Mouse (Mus musculus): ENCODE results near the gene Olfr705.
"Not testable (repeated sequence)": the region's sequence is repeated elsewhere in the genome, so short reads cannot be mapped to it uniquely, and the experiment has no call there.

Gene Olfr705

DNA sequence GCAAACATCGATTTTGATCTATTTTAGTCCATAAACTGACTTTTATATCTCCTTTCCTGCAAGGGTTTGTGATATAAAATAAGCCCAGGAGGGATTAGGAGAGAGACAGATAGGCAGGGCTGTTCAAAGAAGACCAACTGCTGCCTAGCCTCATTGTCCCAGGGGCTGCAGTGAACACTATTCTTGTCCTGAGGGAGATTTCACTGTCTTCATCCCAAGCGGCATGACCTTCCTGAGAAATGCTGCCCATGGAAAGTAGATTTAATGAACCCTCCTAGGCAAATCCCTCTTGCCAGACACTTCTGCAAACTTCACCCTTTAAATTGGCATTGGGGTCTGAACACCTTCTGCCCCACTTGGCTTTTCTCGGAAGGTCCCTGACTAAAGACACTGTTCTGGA is at the start of gene Olfr705:
Olfr705 (minus strand) TSS at position 101 of the 400 bp plus-strand sequence.
- in situ Hi-C loops (cut with MboI): no loop called here

GRCm38 (mm10) chr7:106920961-106921360 is 44.3 kb upstream of the Olfr705 start:
- in situ Hi-C loops (cut with MboI): not testable (repeated sequence)

DNA sequence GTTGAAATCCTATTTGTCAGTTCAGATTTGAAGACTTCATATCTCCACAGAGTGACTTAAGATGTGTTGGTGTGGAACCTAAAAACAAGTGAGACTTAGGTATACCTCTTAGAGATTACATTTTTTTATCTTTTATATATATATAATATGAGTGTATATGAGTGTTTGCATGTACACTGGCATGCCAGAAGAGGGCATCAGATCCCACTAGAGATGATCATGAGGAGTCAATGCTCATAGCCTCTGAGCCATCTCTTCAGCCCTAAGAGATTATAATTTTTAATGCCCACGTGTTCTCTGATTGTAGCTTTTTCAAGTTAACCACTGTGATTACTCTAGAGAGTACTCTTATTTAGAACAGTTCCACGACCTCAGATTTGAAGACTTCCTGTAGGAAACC is 31.0 kb upstream of the Olfr705 start, which contains the start of gene Olfr1532-ps1:
Olfr1532-ps1 (plus strand) TSS at position 326 of the 400 bp plus-strand sequence.
- in situ Hi-C loops (cut with MboI): no loop called here

DNA sequence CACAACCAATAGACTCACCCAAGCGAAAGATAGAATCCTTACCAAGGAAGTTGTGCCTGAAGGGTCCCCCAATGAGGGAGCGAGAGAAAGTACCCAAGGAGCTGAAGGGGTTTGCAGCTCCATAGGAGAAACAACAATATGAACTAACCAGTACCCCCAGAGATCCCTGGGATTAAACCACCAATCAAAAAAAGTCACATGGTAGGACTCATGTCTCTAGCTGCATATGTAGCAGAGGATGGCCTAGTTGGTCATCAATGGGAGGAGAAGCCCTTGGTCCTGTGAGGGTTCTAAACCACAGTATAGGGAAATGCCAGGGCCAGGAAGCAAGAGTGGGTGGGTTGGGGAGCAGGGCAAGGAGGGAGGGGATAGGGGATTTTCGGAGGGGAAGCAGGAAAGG is 24.4 kb upstream of the Olfr705 start, which contains the start of gene Olfr707:
Olfr707 (minus strand) TSS at position 101 of the 400 bp plus-strand sequence.
- in situ Hi-C loops (cut with MboI): not testable (repeated sequence)

DNA sequence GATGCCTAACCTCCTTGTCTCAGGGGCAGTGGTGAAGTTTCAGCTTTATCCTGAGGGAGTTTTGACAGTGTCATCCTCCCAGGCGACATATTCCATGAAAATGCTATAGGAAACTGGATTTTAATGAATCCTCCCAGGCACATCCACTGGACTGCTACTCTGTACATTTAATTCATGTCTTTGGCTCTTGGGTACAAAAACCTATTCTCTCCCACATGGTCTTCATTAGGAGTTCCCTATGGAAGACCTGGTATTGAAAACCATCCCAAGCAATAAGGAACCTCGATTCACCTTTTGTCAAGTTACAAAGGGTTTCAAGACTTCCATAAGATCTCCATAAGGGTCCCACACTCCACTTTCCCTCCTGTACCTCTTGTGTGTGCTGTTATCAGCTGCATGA is 11.4 kb upstream of the Olfr705 start, which contains the start of gene Olfr706:
Olfr706 (minus strand) TSS at position 101 of the 400 bp plus-strand sequence.
- in situ Hi-C loops (cut with MboI): no loop called here

DNA sequence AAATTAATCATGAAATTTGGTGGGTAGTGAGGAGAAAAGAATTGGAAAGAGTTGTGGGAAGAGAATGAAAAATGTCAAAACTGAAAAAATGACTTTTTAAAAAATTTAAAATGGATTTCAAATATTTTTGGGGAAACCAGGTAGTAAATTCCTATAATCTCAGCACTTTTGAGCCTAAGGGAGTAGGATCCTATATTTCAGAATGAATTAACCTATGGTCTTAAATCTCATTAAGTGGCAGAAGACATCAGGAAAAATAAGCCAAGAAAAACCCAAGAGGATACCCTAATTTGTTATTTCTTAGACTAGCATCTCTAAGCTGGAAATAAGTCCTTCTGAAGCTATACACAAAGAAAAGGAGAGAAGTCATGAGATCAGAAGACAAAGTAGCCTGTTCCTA is 13.8 kb downstream of the Olfr705 start, which contains the start of gene Olfr704:
Olfr704 (plus strand) TSS at position 301 of the 400 bp plus-strand sequence.
- in situ Hi-C loops (cut with MboI): no loop called here

- in situ Hi-C loops (cut with MboI): no loop called here
Observed at GRCm38 (mm10) chr7:106843060-106843459, 33.6 kb downstream of the Olfr705 start, which contains the start of gene Olfr703. Olfr703 (plus strand) TSS chr7:106843360.

DNA sequence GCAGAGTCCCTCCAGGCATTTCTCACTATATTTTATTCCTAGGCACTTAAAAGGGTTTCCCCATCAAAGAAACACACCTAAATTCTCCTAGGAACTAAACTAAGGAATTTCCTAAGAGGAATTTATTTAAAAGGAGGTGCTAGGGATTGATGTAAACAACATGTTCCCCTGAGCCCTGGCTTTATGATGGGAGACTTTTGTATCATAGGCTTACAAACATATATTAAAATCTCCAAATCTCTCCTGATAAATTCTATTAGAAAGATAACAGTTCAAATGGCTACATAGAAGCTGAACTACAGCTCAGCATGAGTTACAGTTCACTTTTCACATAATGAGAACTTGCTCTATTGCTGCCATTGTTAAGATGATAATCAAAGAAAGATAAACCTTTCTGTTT is 42.9 kb downstream of the Olfr705 start, which contains the start of gene Olfr702:
Olfr702 (minus strand) TSS at position 101 of the 400 bp plus-strand sequence.
- in situ Hi-C loops (cut with MboI): no loop called here
